Mouse (Mus musculus) NIH3T3 (cell line): ENCODE data around the gene Mtus2.
A peak's percentile ranks its signal among the peaks of the same experiment; 100 is the strongest.

Source experiments
- DNase-seq: peaks from one replicate; pipeline ENCODE4 v3.0.0-alpha.2; 2012; ENCODE audit warnings: low read depth

The Mtus2 gene

GRCm38 (mm10) chr5:148041661-148042060, 84.5 kb downstream of the Mtus2 start:
- DNase-seq = no peak

- no peak for DNase-seq
These were observed 91.1 kb downstream of the Mtus2 start for GRCm38 (mm10) chr5:148048200-148048599.

DNA sequence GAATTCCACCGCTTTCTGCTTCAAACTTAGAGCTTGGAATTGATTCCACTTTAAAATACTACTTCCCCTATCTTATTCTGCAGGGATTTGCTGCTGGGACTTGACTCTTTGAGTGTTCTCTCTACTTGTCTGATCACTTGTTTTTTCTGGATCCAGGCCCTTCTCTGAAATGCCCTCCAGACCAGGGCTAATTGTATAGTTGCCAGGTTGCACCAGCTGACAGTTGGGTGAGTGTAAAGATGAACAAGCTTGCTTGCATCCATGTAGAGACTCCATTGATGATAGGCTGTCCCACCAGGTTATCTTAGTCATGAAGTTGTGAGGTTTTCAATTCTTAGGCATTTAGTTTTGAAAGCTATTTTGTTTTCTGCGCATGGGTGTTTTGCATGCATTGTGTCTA, 92.2 kb downstream of the Mtus2 start:
- DNase-seq = no peak

DNA sequence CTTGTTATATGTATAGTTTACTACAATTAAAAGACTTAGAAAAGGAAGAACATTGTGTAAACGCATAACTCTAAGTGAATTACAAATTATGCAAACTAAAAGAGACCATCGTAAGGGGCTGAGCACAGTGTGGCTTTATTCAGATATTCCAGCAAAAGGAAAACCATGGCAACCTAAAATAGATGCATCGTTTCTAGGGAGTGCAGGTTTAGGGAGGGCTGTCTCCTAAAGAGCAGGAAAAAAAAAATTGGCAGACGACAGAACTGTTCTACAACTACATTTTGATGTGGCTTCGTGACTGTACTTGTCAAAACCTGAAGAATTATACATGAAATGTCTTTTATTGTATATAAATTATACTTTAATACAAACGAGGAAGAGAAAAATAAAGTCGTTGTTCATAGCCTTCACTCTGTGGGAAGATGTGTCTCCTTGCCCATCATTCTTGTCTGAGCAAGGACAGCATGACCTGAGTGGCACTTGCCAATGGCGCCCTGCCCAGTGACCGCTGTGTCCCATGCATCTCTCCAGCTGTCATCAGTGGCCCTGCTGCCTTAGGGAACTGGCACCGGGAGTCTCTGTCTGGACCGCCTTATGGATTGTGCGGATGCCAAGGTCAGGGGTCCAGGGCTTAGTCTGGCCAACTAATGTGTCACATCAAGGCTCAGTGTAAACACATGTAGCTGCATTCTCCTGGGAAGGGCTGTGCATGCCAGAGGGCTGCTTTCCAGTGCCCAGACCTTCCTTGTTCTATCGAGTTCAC, 95.9 kb downstream of the Mtus2 start:
- DNase-seq = no peak

DNA sequence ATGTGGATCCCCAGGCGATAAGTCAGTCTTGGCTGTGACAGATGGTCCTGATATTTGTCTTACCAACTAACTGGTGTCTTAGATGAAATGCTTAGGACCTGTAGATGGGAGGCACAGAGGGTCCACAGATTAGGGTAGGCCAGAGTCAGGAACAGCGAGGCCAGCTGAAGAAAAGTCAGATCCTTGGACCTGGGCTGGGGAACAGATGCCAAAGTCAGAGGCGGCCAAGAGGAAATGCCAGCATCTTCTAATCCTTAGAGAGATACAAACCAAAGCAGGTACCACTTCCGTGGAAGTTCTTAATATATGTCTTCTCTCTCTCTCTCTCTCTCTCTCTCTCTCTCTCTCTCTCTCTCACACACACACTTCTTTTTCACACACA, 96.5 kb downstream of the Mtus2 start:
- no peak for DNase-seq

DNA sequence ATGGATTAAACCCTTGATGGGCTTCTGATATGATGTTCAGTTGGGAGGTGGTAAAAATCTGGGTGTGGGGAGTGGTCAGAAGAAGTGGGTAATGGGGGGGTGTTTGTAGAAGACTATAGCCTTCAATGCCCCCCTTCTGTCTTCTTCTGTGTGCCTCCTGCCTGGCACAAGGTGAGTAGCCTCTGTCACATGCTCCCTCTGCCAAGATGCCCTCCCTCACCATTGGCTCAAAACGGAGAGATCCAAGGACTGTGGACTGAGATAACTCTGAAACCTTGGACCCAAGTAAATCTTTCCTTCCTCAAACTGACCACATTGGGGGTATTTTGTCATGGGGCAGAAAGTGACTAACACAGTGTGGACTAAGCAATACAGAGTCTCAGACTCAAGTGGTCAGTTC, 99.7 kb downstream of the Mtus2 start:
- DNase-seq = no peak

DNA sequence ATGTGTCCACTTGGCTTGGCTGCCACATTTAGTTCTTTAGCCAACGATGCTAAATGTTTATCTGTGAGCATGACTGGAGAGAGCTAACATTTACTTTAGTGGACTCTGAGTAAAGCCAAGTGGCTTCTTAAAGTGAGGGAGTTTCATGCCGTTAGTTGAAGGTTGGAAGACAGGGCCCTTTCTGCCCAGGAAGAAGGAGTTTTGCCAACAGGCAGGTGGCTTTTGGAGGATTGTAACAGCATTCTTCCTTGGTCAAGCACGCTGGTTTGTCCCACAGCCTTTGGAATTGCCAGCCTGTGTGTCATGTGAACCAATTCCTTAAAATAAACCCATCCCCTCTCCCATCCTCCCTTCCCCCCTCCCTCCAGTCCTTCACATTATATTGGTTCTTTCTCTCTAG, 100.3 kb downstream of the Mtus2 start:
- DNase-seq = no peak

DNA sequence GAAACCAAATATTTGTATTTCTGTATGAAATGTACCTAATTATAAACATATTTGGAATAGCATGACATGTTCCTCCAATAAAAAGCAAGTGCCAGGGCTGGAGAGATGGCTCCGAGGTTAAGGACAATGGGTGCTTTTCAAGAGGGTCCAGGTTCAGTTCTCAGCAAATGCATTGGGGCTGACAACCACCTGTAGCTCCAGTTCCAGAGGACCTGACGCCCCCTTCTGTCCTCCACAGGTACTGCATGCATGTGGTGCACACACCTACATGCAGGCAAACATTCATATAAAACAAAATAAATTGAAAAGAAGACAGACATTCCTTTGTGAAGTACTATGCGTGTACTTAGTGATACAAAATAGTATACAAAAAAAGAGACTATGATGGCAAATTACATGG, 102.2 kb downstream of the Mtus2 start:
- DNase-seq = no peak

DNA sequence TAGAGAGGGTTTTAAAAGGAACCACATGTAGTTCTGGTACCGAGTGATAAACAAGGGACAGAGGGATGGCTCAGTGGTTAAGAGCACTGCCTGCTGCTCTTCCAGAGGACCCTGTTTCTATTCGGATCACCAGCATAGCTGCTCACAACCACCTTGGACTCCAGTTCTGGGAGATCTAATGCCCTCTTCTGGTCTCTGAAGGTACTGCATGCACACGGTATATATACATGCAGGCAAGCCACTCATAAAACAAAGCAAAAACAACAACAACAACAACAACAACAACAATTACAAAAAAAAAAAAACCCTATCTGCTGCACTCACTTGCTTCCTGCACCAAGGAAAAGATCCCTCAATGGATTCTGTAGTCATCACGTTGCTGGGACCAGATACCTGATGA, 104.7 kb downstream of the Mtus2 start:
- DNase-seq = no peak

DNA sequence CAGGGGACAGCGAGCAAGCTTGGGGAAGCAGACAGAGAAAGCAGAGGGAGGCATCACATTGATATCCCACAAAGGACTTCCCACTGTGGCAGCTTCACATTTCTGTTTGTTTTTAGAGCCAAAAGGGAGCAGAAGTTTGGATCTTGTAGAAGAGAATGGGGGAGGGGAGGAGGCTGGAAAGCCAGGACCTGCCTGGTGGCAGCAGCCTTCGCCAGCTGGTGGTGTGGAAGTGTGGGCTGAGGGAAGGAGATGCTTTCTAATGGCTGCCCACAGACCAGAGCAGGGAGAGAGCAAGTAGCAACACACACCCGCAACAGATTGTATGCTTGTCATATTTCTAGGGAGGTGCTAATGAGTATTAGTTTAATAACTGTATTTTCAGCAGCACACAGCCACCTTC, 106.6 kb downstream of the Mtus2 start:
- DNase-seq = no peak

- DNase-seq = no peak
These were observed 108.1 kb downstream of the Mtus2 start for GRCm38 (mm10) chr5:148065251-148065650.

DNA sequence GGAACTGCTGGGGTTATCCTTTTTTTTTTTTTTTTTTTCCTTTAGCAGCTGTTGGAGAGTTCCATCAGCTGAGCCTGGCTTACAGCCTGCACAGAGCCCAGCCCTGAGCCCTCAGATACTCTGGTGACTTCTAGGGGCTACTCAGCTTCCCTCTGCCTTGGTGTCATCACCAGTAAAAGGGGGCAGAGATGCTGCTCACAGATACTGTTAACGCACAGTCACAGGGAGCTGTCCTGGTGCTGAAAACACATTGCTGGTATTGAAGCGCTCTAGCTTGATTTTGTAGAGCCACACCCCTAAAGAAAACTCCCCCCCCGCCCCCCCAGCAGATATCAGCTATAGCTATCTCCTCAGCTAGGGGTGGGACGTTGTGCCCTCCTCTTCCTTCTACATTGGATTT, 112.8 kb downstream of the Mtus2 start:
- DNase-seq = peak; percentile 62

- peak; percentile 67 for DNase-seq
These were observed 114.7 kb downstream of the Mtus2 start for GRCm38 (mm10) chr5:148071800-148072199.

DNA sequence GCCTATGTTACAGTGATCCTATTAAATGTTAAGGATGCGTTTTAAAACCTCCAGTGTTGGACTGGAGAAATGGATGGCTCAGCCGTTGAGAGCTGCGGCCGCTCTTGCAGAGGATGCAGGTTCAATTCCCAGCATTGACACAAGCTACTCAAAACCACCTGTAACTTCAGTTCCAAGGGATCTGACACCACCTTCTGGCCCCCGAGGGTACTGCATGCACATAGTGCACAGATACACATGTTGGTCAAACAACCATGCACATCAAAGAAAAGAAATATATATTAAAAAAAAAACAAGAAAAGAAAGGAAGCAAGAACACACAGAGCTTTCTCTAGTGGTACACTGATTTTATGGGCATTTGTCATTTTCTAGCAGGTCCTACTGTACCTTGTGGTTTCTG, 116.3 kb downstream of the Mtus2 start:
- DNase-seq = no peak

GRCm38 (mm10) chr5:148079732-148080131, 122.6 kb downstream of the Mtus2 start:
- DNase-seq = no peak

GRCm38 (mm10) chr5:148083541-148083940, 126.4 kb downstream of the Mtus2 start:
- DNase-seq = peak; percentile 6

DNA sequence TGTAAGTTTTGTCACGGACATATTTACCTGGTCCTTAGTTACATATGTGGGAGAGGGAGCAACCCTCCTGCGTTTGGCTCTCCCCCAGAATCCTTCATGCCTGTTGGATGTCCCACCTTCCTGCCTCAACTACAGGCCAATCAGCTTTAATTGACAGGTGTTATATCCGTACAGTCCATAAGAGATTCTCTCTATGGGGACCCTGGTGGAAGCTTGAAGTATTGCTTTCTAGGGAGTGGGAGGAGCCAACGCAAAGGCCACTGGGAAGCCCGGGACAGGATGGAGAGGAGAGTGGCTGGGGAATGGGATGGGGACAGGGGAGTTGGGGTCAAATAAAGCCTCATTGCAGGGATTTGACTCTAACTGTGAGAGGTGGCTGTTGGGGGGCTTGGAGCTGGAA, 127.6 kb downstream of the Mtus2 start:
- DNase-seq = no peak

- DNase-seq = no peak
These were observed 130.7 kb downstream of the Mtus2 start for GRCm38 (mm10) chr5:148087796-148088195.

DNA sequence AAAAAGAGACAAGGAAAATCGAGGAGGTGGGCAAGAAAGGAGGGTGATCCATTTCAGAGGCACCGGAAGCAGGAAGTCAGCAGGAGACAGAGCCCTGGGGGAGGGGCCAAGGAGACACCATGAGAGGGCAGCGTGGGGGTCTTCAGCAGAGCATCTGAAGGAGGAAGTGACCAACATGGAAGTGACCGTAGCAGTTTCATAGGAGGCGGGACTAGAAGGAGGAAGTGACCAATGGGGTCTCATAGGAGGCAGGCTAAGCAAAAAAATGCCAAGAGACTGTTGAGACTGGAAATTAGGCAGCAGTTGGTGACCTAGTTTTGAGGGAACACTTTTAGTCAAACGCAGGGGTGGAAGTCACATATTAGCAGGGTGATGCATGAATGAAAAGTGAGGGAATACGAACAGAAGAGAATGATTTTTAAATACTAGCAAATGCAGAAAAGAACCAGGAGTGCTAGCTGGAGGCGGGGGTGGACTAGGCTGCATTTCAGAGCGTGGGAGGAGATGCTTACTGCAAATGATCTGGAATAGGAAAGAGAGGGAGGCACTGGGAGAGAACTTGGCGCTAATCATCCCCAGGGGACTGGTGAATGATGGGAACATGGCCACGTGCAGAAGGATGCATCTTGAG, 133.2 kb downstream of the Mtus2 start:
- no peak for DNase-seq

GRCm38 (mm10) chr5:148094640-148095039, 137.5 kb downstream of the Mtus2 start:
- DNase-seq = no peak

DNA sequence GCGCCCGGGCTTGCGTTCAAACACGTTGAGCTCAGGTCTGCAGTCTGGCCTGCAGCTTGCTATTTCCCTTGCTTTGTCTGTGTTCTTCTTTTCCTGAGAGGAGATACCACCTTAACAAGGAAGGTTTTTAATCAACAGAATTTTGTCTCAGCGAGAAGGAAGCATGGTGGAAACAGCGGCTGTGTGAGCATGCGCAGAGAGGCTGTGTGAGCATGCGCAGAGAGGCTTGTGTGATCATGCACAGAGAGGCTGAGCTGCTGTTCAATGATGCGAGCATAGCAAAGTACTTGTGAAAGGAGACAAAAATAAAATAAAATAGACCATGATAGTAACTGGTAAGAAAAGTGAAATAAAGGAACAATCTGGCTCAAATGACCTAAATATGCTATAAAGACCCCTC, 142.2 kb downstream of the Mtus2 start:
- DNase-seq = no peak

DNA sequence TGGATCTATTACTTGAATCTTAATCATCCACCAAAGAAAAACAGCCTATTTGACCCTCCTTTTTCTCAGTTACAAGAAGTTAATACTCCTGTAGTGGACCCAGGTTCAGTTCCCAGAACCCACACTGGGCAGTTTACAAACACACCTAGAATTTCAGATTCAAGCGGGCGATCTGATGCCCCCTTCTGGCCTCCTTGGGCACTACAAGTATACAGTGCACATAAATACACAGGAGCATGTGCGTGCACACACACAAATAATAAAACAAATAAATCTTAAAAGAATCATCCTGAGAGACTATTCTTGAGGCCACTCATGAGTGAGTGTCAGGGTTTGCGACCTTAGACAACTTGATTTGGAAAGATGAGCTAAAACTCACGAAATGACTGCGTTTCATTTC, 150.2 kb downstream of the Mtus2 start:
- DNase-seq = no peak

GRCm38 (mm10) chr5:148107890-148108289, 150.8 kb downstream of the Mtus2 start:
- DNase-seq = no peak

DNA sequence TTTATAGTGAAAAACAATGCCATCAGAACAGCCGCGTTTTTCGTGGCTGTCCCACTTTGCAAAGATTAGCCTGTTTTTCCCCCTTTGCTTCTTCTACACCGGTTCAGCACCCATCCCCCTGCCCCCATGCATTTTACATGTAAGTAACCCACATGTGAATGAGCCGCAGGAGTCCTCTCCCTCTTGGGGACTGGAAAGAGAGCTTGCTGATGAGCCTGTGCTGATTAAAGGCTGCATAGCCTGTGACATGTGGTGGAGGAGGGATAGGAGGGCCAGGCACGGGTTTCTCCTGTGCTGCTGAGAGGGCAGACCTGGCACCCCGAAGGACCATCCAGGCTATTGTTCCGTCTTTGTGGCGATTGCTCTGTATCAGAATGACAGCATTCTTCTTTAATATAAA, 151.2 kb downstream of the Mtus2 start:
- no peak for DNase-seq
